Mouse (Mus musculus) limb, embryonic 14.5 days (tissue): Measurements from ENCODE around the gene Kpna2. TPM values are rescaled to one million over a fixed set of nuclear protein-coding genes. Genes with fewer than 3 reads are reported as not detected.

ENCODE experiments used
- ATAC-seq: fragments of 200-750 bp; cut with Nextera tagmentation; 2 replicates; pipeline ENCODE4 v1.8.0; 2017; ENCODE audit warnings: low read depth, moderate number of reproducible peaks, moderate TSS enrichment; ENCODE audit not compliant: low FRiP score
- DNase-seq: peaks from one replicate; pipeline ENCODE4 v3.0.0-alpha.2; 2015; ENCODE audit warnings: low spot score
- H3K27ac ChIP-seq: fragments of 300-500 bp; sonication (generic); replicated peaks from 2 replicates; pipeline ENCODE4 v1.5.1; 2014; ENCODE audit warnings: low read depth, mild to moderate bottlenecking, low read length, moderate library complexity, mixed read lengths
- H3K27me3 ChIP-seq: fragments of 300-500 bp; sonication (generic); 2 replicates; pipeline ENCODE4 v1.6.1; 2014; ENCODE audit warnings: low read length, mixed read lengths; ENCODE audit not compliant: control insufficient read depth, insufficient read depth
- H3K36me3 ChIP-seq: fragments of 300-500 bp; sonication (generic); 2 replicates; pipeline ENCODE4 v1.6.1; 2014; ENCODE audit warnings: mild to moderate bottlenecking, low read length, moderate library complexity, mixed read lengths; ENCODE audit not compliant: control insufficient read depth, insufficient read depth
- H3K4me1 ChIP-seq: fragments of 300-500 bp; sonication (generic); 2 replicates; pipeline ENCODE4 v1.6.1; 2014; ENCODE audit warnings: antibody characterized with exemption, low read length, mixed read lengths; ENCODE audit not compliant: control insufficient read depth, insufficient read depth
- H3K4me2 ChIP-seq: fragments of 300-500 bp; sonication (generic); replicated peaks from 2 replicates; pipeline ENCODE4 v1.6.1; 2014; ENCODE audit warnings: low read depth, mild to moderate bottlenecking, low read length, moderate library complexity; ENCODE audit not compliant: severe bottlenecking
- H3K4me3 ChIP-seq: fragments of 300-500 bp; sonication (generic); replicated peaks from 2 replicates; pipeline ENCODE4 v1.5.1; 2014; ENCODE audit warnings: low read length
- H3K9ac ChIP-seq: fragments of 300-500 bp; sonication (generic); 2 replicates; pipeline ENCODE4 v1.6.1; 2014; ENCODE audit warnings: mild to moderate bottlenecking, low read depth, low read length, moderate library complexity; ENCODE audit not compliant: severe bottlenecking
- H3K9me3 ChIP-seq: fragments of 300-500 bp; sonication (generic); 2 replicates; pipeline ENCODE4 v1.6.1; 2016; ENCODE audit warnings: low read length; ENCODE audit not compliant: control insufficient read depth
- POLR2A ChIP-seq: fragments of 200-500 bp; IDR thresholded peaks from 2 replicates; pipeline ENCODE4 v1.8.0; 2012; ENCODE audit warnings: inconsistent platforms, mild to moderate bottlenecking, moderate library complexity, borderline replicate concordance; ENCODE audit not compliant: insufficient read depth, insufficient read length; ENCODE audit errors: extremely low read depth
- WGBS: fragments of 180-500 bp; shearing (Covaris S2); extraction: QIAGEN DNeasy Blood & Tissue Kit; methylation state at CpG from one replicate; pipeline ENCODE4 v1.1.7; 2014; 5-methylcytosine and 5-hydroxymethylcytosine counted together
- polyA plus RNA-seq, 2 experiments: library from polyadenylated mRNA; depleted of rRNA in 1 of 2; stranded (reverse) in 1 of 2; unstranded in 1 of 2; fragments of >200 nt; fragmentation: Nextera tagmentation in 1 of 2; extraction: Ambion mirVana in 1 of 2; gene quantifications; 2 replicates each; pipeline versions ENCODE4 v1.2.1 to v1.2.3; 2012 to 2014

Gene Kpna2
- polyA plus RNA-seq (2012; rRNA removed) (194 and 224 TPM in 2 replicates), polyA plus RNA-seq (2014; fragmentation: Nextera tagmentation; extraction: Ambion mirVana) (291 and 311 TPM in 2 replicates)

DNA sequence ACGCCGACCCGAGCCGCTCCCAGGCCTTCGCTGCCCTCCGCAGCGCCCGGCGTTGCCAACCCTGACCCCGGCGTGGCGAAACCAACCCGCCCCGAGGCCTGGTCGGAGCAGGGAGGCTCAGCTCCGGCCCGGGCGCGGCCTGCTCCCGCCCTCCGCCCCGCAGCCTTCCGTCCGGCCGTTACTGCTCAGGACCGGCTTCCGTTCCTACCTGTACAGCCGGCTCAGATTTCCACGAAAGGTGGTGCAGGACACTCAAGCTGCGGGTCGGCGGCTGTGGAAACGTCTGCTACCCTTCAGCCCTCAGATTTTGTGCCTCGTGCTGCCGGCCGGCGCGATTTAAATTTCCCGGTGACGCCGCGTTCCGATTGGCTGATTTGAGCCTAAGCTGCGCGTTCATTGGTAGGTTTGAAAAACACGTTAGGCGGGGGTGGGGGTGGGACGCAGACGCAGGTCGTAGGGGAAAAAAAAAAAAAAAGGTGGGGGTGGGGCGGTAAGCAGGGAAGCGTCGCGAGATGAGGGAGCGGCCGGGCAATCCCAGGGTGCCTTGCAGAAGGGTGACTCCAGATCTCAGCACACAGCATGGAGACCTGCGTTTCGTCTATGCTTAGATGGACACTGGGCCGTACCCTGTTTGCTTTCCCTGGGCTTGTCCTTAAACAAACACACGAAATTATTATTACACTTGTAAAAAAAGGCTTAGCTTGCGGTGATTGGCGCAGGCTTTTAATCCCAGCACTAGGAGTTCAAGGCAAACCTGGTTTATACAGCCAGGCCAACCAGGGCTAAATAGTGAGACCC is at the start of gene Kpna2:
Kpna2 (minus strand) TSS at position 391 of the 798 bp plus-strand sequence.
- peak within 1 kb of the TSS; percentile 81 for H3K9ac ChIP-seq
- H3K9me3 ChIP-seq, result no peaks in the 10 kb centered on the region
- H3K4me2 ChIP-seq, result peak within 1 kb of the TSS; percentile 69
- H3K4me1 ChIP-seq, result no peaks in the 10 kb centered on the region
- H3K27me3 ChIP-seq, result no peaks in the 10 kb centered on the region
- ATAC-seq (peak; percentile 94), DNase-seq (peak; percentile 92)
- under 1% methylated on average over 51 of the region's 62 CpGs for WGBS
- H3K4me3 ChIP-seq, result peak within 1 kb of the TSS; percentile 96
- peak; percentile 85; the same call in 1 of the 2 replicates for TF ChIP-seq POLR2A
- H3K36me3 ChIP-seq, result peaks cover 27% of the 10 kb centered on the region
- peak within 1 kb of the TSS; percentile 83 for H3K27ac ChIP-seq

DNA sequence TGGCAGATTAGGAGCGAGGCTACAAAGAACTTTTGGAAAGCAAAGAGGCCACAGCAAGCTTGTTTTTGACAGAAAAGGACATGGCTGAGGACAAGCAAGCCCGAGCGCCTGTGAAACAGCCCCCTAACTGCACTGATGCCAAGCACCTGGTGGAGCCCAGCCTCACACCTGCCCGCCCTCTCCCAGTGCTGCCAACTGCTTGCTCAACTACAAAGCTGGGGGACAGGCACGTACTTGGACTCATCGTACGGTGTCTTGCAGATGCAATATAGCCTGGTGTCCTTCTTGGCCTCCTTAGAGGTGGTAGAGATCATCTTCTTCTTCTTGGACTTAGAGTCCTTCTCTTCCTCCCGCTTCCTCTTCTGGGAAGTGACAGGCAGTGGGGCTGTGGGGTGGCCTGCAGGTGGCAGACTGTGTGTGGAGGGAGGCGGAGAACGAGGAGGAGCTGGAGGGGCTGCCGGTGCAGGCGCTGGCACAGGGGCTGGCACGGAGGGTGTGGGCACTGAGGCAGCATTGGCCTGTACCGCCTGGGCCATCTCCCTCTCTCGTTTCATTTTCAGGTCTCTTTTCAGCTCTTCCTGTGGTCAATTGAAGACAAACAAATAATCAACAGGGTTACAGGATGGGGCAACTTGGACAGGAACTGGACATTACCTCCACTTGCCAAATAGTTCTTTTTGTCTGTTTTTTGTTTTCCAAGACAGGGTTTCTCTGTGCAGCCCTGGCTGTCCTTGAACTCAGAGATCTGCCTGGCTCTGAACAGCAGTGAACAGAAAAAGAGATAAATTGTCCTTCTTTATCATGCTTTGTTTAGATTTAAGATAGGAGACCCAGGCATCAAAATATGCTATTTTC is 47.7 kb upstream of the Kpna2 start:
- Histone ChIP-seq H3K4me3 (no peak overlapping the region), H3K36me3 (peaks cover 65% of the 10 kb centered on the region), H3K9ac (no peak overlapping the region), H3K4me1 (no peaks in the 10 kb centered on the region), H3K27ac (no peak overlapping the region), H3K27me3 (no peaks in the 10 kb centered on the region), H3K9me3 (no peaks in the 10 kb centered on the region), H3K4me2 (no peak overlapping the region)
- WGBS, result 91% methylated on average over 15 of the region's 15 CpGs
- no peak for TF ChIP-seq POLR2A
- no peak for ATAC-seq
- DNase-seq, result no peak

DNA sequence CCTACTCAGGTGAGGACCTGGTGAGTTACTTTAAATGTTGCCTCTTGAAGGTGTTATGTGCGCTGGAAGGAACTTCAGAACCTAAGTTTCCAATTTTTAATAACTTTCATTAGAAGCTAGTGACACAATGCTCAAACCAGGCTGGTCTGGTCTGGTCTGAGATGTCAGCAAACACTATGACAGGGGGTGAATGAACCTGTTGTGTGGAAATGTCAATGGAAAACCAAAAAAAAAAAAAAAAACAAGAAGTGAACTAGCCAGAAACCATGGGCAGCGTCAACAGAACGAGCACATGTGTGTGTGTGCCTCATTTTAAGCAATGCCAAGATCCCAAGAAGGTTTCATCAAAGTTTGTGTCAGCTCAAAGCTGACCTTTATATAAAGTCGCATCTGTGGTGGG is 46.2 kb upstream of the Kpna2 start:
- Histone ChIP-seq H3K4me1 (no peaks in the 10 kb centered on the region), H3K9me3 (no peaks in the 10 kb centered on the region), H3K9ac (no peak overlapping the region), H3K36me3 (peaks cover 69% of the 10 kb centered on the region), H3K27ac (no peak overlapping the region), H3K27me3 (no peaks in the 10 kb centered on the region), H3K4me3 (no peak overlapping the region), H3K4me2 (no peak overlapping the region)
- ATAC-seq, result no peak
- TF ChIP-seq POLR2A, result no peak
- WGBS, result 97% methylated on average over 4 of the region's 4 CpGs
- no peak for DNase-seq

DNA sequence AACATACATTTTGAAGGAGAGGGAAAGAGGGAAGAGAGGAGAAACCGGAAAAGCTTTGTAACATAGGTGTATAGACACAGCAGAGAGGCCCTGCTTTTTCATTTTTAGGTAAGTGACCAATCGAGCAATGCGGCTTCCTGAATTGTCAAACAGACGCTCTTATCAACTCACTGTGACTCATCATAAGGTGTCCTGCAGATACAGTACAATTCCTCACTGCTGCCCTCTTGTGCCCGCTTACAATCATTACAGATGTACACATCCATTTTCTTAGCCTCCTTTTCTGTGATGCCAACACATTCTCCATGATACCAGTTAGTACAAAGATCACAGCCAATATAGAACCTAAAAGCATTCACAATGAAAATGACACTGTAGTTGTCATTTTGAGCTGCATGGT is 45.0 kb upstream of the Kpna2 start:
- ATAC-seq, result no peak
- H3K9me3 ChIP-seq, result no peaks in the 10 kb centered on the region
- 61% methylated on average over 5 of the region's 5 CpGs for WGBS
- peak; percentile 84 for DNase-seq
- H3K27ac ChIP-seq, result no peak overlapping the region
- TF ChIP-seq POLR2A, result no peak
- no peaks in the 10 kb centered on the region for H3K4me1 ChIP-seq
- peaks cover 82% of the 10 kb centered on the region for H3K36me3 ChIP-seq
- H3K27me3 ChIP-seq, result no peaks in the 10 kb centered on the region
- H3K4me3 ChIP-seq, result no peak overlapping the region
- H3K9ac ChIP-seq, result no peak overlapping the region
- no peak overlapping the region for H3K4me2 ChIP-seq

DNA sequence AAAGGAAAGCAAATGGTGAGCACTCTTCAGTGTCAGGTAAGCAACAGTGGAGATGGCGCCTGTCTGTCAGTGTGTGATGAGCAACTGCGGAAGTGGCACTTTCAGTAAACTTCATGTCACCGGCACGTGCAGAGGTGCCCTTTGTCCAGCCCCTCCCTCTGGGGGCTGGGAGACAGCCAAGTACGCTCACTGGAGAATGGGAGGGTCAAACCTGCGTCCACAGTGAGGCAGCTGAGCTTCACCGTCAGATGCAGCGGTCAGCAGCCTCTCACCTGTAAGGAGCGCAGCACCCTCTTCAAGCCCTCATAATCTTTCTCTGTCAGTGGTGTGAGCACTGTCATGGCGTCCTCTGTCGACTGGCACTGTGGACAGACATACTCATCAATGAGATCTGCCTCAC is 44.0 kb upstream of the Kpna2 start:
- no peaks in the 10 kb centered on the region for H3K9me3 ChIP-seq
- H3K36me3 ChIP-seq, result peaks cover 91% of the 10 kb centered on the region
- no peaks in the 10 kb centered on the region for H3K27me3 ChIP-seq
- WGBS, result 93% methylated on average over 11 of the region's 11 CpGs
- no peak overlapping the region for H3K4me3 ChIP-seq
- H3K9ac ChIP-seq, result no peak overlapping the region
- DNase-seq (no peak), ATAC-seq (no peak)
- H3K4me2 ChIP-seq, result no peak overlapping the region
- no peaks in the 10 kb centered on the region for H3K4me1 ChIP-seq
- H3K27ac ChIP-seq, result no peak overlapping the region
- no peak for TF ChIP-seq POLR2A
